Mouse (Mus musculus): ENCODE measurements around the gene Hist1h1t.
"Not testable (repeated sequence)": the region's sequence is repeated elsewhere in the genome, so short reads cannot be mapped to it uniquely, and the experiment has no call there.

The Hist1h1t gene

GRCm38 (mm10) chr13:23700786-23701520 is 5.3 kb downstream of the Hist1h1t start:
- peak; percentile 74 to 80 for DNase-seq

GRCm38 (mm10) chr13:23702220-23702619 is 6.6 kb downstream of the Hist1h1t start:
- no peak for DNase-seq

- DNase-seq: not testable (repeated sequence)
Measured at GRCm38 (mm10) chr13:23702801-23703200, 7.2 kb downstream of the Hist1h1t start.

GRCm38 (mm10) chr13:23705751-23706356 is 10.2 kb downstream of the Hist1h1t start:
- no peak for DNase-seq

GRCm38 (mm10) chr13:23706771-23707170 is 11.2 kb downstream of the Hist1h1t start:
- DNase-seq: no peak

GRCm38 (mm10) chr13:23708041-23708440 is 12.4 kb downstream of the Hist1h1t start:
- DNase-seq: no peak

- no peak for DNase-seq
Measured at GRCm38 (mm10) chr13:23708654-23709053, 13.0 kb downstream of the Hist1h1t start.

- DNase-seq: peak; percentile 29 to 40
Measured at GRCm38 (mm10) chr13:23709714-23710373, 14.2 kb downstream of the Hist1h1t start.

GRCm38 (mm10) chr13:23710374-23711089 is 14.9 kb downstream of the Hist1h1t start, which contains the start of gene Hfe:
Hfe (minus strand) TSS chr13:23710854.
- peak; percentile 33 for DNase-seq

- DNase-seq: no peak
Measured at GRCm38 (mm10) chr13:23716261-23717042, 20.8 kb downstream of the Hist1h1t start.

- no peak for DNase-seq
Measured at GRCm38 (mm10) chr13:23717176-23717575, 21.6 kb downstream of the Hist1h1t start.

- DNase-seq: not testable (repeated sequence)
Measured at GRCm38 (mm10) chr13:23717593-23718245, 22.1 kb downstream of the Hist1h1t start.

GRCm38 (mm10) chr13:23724239-23724638 is 28.6 kb downstream of the Hist1h1t start:
- no peak for DNase-seq

- DNase-seq: no peak
Measured at GRCm38 (mm10) chr13:23725213-23725612, 29.6 kb downstream of the Hist1h1t start.

GRCm38 (mm10) chr13:23728472-23729191 is 33.0 kb downstream of the Hist1h1t start:
- DNase-seq: no peak

GRCm38 (mm10) chr13:23729192-23729525 is 33.5 kb downstream of the Hist1h1t start:
- DNase-seq: no peak

GRCm38 (mm10) chr13:23729706-23730105 is 34.1 kb downstream of the Hist1h1t start:
- DNase-seq: no peak

GRCm38 (mm10) chr13:23730479-23730878 is 34.9 kb downstream of the Hist1h1t start:
- no peak for DNase-seq

GRCm38 (mm10) chr13:23732156-23732804 is 36.7 kb downstream of the Hist1h1t start:
- peak; percentile 42 to 61 for DNase-seq

GRCm38 (mm10) chr13:23737091-23737490 is 41.5 kb downstream of the Hist1h1t start:
- DNase-seq: no peak

- peak; percentile 26 to 48 for DNase-seq
Measured at GRCm38 (mm10) chr13:23738041-23738440, 42.4 kb downstream of the Hist1h1t start.
